Mouse (Mus musculus) megakaryocyte, embryonic 14.5 days (primary cell): ENCODE measurements at regions not wholly inside any gene's neighbourhood (a gene's known extent, or its start where the extent isn't known, plus 50 kb on each side); places are given as distances from the start of the nearest gene placed in this dataset.

ENCODE experiments used
- H3K27me3 ChIP-seq: replicated peaks from 2 replicates; pipeline ENCODE3; 2012; ENCODE audit warnings: inconsistent platforms
- H3K36me3 ChIP-seq: replicated peaks from 2 replicates; pipeline ENCODE3; 2012; ENCODE audit warnings: low read length, inconsistent platforms, mixed read lengths
- H3K4me1 ChIP-seq: 2 replicates; pipeline ENCODE4 v1.6.1; 2012; ENCODE audit warnings: inconsistent platforms
- H3K4me3 ChIP-seq: replicated peaks from 2 replicates; pipeline ENCODE3; 2012; ENCODE audit warnings: moderate library complexity, mild to moderate bottlenecking, inconsistent platforms
- H3K9me3 ChIP-seq: 2 replicates; pipeline ENCODE4 v1.6.1; 2012; ENCODE audit warnings: inconsistent platforms
- FLI1 ChIP-seq: IDR thresholded peaks from 2 replicates; pipeline ENCODE4 v1.6.1; 2012; ENCODE audit warnings: low read length, inconsistent platforms, mixed read lengths
- GATA1 ChIP-seq: IDR thresholded peaks from 3 replicates; pipeline ENCODE4 v1.6.1; 2012; ENCODE audit warnings: mixed read lengths, low read length, inconsistent platforms, borderline replicate concordance

DNA sequence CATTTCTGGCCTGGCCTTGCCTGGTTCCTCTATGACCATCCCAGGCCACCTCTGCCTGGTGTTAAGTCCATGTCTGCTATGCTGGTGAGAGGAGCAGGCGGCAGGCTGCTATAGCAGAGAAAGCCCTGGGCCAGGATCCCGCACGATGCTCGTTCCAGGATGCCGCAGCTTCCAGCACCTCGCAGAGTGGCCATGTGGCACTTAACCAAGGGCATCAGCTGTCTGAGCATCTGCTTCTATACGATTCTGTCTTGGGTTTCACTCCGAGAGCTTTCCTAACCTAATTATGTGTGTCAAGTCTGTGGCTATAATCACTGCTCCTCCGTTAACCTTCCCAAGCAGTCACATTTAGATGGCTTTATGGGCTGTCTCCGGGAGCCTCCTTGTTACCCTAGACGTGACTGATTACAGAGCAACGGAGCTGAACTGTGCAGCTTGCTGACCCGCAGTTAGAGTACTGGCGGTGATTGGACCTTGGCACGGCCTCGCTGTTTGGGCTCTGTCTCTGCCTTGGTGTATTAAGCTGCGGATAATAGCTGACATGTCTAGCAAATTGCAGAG, 64.4 kb downstream of the Ackr3 start:
- Histone ChIP-seq H3K4me1 (no peaks in the 10 kb centered on the region), H3K4me3 (no peak overlapping the region), H3K9me3 (peaks cover 25% of the 10 kb centered on the region), H3K36me3 (no peaks in the 10 kb centered on the region), H3K27me3 (no peaks in the 10 kb centered on the region)
- TF ChIP-seq FLI1: no peak
- TF ChIP-seq GATA1: no peak

GRCm38 (mm10) chr1:90268951-90269350, 65.2 kb downstream of the Ackr3 start:
- Histone ChIP-seq H3K36me3 (no peaks in the 10 kb centered on the region), H3K4me3 (no peak overlapping the region), H3K9me3 (peaks cover 30% of the 10 kb centered on the region), H3K27me3 (no peaks in the 10 kb centered on the region), H3K4me1 (no peaks in the 10 kb centered on the region)
- no peak for TF ChIP-seq FLI1
- no peak for TF ChIP-seq GATA1

DNA sequence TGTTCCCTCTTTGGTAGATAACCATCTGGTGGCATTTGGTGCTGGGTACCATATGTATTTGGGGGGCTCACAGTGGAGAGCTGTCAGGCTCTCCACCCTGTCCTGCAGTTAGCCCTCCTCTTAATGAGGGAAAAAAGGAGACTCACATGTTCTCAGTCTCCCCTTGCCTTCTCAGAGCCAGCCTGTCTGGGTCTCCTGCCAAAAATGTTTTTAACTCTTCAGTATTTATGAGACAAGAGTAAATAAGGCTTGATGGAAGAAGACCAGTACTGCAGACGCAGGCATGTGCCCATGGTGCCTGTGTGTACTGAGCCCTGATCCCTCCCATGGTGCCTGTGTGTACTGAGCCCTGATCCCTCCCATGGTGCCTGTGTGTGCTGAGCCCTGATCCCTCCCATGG, 66.1 kb downstream of the Ackr3 start:
- no peak overlapping the region for H3K4me3 ChIP-seq
- peaks cover 30% of the 10 kb centered on the region for H3K9me3 ChIP-seq
- TF ChIP-seq GATA1 (no peak), FLI1 (no peak)
- H3K36me3 ChIP-seq: no peaks in the 10 kb centered on the region
- no peaks in the 10 kb centered on the region for H3K4me1 ChIP-seq
- H3K27me3 ChIP-seq: no peaks in the 10 kb centered on the region

DNA sequence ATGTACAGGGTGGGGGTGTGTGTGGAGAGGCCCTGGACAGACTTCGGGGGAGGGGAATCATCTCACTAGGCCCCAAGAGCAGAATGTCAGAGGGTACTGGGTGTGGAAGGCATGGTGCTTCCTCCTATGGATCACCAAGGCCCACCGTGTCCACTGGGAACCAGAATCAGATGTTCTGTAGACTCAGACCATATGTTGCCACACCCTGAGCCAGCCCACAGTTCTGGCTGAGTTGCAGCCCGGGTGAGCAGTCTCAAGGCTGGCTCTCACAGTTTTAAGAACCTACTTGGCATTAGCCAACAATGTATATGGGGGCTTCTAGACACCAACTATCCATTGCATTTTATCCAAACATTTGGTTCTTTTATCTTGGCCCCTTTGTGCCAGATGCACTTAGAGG, 67.5 kb downstream of the Ackr3 start:
- Histone ChIP-seq H3K9me3 (peaks cover 39% of the 10 kb centered on the region), H3K4me1 (no peaks in the 10 kb centered on the region)
- TF ChIP-seq GATA1 (no peak), FLI1 (no peak)

DNA sequence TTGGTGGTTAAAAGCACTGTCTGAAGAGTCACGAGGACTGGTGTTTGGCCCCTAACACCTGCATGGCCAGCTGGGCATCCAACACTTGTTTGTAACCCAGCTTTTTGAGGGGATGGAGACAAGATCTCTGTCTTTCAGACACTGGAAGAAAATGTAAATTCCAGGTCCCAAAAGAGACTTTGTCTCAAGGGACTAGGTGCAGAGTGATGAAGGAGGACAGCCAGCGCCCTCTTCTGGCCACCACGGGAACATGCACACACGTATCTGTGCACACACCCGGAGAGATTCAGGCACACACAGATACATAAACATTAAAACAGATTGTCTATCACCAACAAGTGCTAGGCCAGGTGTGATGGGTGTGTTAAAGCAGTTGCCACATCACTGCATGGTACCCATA, 68.6 kb downstream of the Ackr3 start:
- peaks cover 48% of the 10 kb centered on the region for H3K9me3 ChIP-seq
- no peak overlapping the region for H3K4me3 ChIP-seq
- no peaks in the 10 kb centered on the region for H3K27me3 ChIP-seq
- H3K36me3 ChIP-seq: no peaks in the 10 kb centered on the region
- TF ChIP-seq FLI1: no peak
- no peak for TF ChIP-seq GATA1
- no peaks in the 10 kb centered on the region for H3K4me1 ChIP-seq

More for the DNA sequence above, 67.5 kb downstream of the Ackr3 start:
- Histone ChIP-seq H3K27me3 (no peaks in the 10 kb centered on the region), H3K4me3 (no peak overlapping the region), H3K36me3 (no peaks in the 10 kb centered on the region)

- no peak for TF ChIP-seq FLI1
- no peak for TF ChIP-seq GATA1
- Histone ChIP-seq H3K4me3 (no peak overlapping the region), H3K27me3 (no peaks in the 10 kb centered on the region), H3K9me3 (peaks cover 50% of the 10 kb centered on the region), H3K36me3 (no peaks in the 10 kb centered on the region), H3K4me1 (no peaks in the 10 kb centered on the region)
These were observed 69.2 kb downstream of the Ackr3 start for GRCm38 (mm10) chr1:90272830-90273628.

DNA sequence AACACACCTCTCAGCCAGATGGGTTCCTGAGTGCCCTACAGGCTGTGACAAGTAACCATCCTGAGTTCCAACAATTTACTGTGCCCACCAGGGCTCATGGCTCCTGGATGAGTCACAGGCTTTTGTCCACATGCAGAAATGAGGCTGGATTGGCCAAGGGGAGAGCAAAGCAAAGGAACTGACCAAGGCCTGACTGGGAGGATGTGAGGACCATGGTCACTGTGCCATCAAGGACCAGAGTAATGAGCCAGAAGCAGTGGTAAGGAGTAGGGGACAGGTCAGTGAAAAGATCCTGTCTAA, 69.8 kb downstream of the Ackr3 start:
- Histone ChIP-seq H3K9me3 (peaks cover 54% of the 10 kb centered on the region), H3K27me3 (no peaks in the 10 kb centered on the region), H3K36me3 (no peaks in the 10 kb centered on the region), H3K4me3 (no peak overlapping the region), H3K4me1 (no peaks in the 10 kb centered on the region)
- TF ChIP-seq GATA1: no peak
- no peak for TF ChIP-seq FLI1

- no peaks in the 10 kb centered on the region for H3K27me3 ChIP-seq
- peaks cover 59% of the 10 kb centered on the region for H3K9me3 ChIP-seq
- no peaks in the 10 kb centered on the region for H3K36me3 ChIP-seq
- H3K4me1 ChIP-seq: no peaks in the 10 kb centered on the region
- H3K4me3 ChIP-seq: no peak overlapping the region
- no peak for TF ChIP-seq FLI1
- TF ChIP-seq GATA1: no peak
These were observed 71.3 kb downstream of the Ackr3 start for GRCm38 (mm10) chr1:90274968-90275651.

- no peak for TF ChIP-seq GATA1
- TF ChIP-seq FLI1: no peak
- H3K4me3 ChIP-seq: peak overlapping the region; percentile 21
- no peaks in the 10 kb centered on the region for H3K4me1 ChIP-seq
- peaks cover 64% of the 10 kb centered on the region for H3K9me3 ChIP-seq
- no peaks in the 10 kb centered on the region for H3K36me3 ChIP-seq
- no peaks in the 10 kb centered on the region for H3K27me3 ChIP-seq
These were observed 72.2 kb downstream of the Ackr3 start for GRCm38 (mm10) chr1:90275786-90276520.
